Mouse (Mus musculus) bone marrow macrophage, adult 2 months (primary cell): ENCODE data around the gene Aff3.

Experiments used
- CTCF ChIP-seq: IDR thresholded peaks from 2 replicates; pipeline ENCODE4 v1.5.1; 2012; ENCODE audit warnings: low read depth, mild to moderate bottlenecking, low read length, moderate library complexity
- POLR2A ChIP-seq: IDR thresholded peaks from 2 replicates; pipeline ENCODE4 v1.6.1; 2012; ENCODE audit warnings: mild to moderate bottlenecking, low read depth, low read length, borderline replicate concordance

DNA sequence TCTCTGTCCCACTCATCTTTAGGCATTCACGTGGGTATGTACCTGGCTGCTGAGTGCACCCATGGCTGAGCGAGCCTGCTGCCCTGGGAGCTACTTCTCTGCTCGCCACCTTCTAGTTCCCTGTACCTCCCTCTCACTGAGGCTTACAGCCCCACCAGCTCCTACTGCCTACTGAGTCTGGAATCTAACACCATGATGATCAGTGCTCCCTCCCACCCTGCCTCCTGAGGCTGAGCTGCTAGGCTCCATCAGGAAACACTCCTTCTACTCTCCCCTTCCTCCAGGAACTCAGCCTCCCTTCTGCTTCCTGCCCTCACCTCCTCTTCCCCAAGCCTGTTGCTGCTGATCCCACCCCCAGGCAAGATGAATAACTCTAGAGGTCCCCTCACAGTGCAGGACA lies 215.9 kb downstream of the Aff3 start:
- TF ChIP-seq POLR2A = no peak
- no peak for TF ChIP-seq CTCF
